9 mouse cellular contexts compared by ENCODE assay signal in genomic region chr11:96872441-96873379, GRCm38 (mm10). TPM values are rescaled to one million over a fixed set of nuclear protein-coding genes. Genes with fewer than 3 reads are reported as not detected.
DNase-seq lines count a peak whose midpoint lies in the region; ATAC-seq lines count a peak whose summit lies in the region.
"Had no signal": no experiment of that assay in that cellular context is flagged by ENCODE, and none has a peak within 500 bp of the region (broad histone marks: within the 10 kb centered on the region; RNA-seq: fewer than 3 reads in every experiment).

No protein-coding gene starts in this region.

- WGBS in embryonic facial prominence, embryonic 13.5 days: 6% methylated on average over 24 of the region's 24 CpGs
- WGBS in limb, embryonic 10.5 days: 8% methylated on average over 24 of the region's 24 CpGs

- peak overlapping the region; percentile 81 for H3K27ac ChIP-seq in embryonic facial prominence, embryonic 13.5 days
- peak overlapping the region; percentile 86 for H3K27ac ChIP-seq in limb, embryonic 10.5 days

- no peak for ATAC-seq in embryonic facial prominence, embryonic 13.5 days (ENCODE audit: insufficient number of reproducible peaks, insufficient read depth, low FRiP score, low TSS enrichment, low read depth)
- no peak for ATAC-seq in erythroid progenitor cell, adult 5-6 weeks (replicated peaks; ENCODE audit: low FRiP score, poor library complexity, severe bottlenecking)

- H3K4me1 ChIP-seq in embryonic facial prominence, embryonic 13.5 days: peaks cover 46% of the 10 kb centered on the region
- peaks cover 52% of the 10 kb centered on the region for H3K4me1 ChIP-seq in limb, embryonic 10.5 days

- H3K9me3 ChIP-seq in embryonic facial prominence, embryonic 13.5 days: no peaks in the 10 kb centered on the region
- H3K9me3 ChIP-seq in limb, embryonic 10.5 days (replicated peaks): no peaks in the 10 kb centered on the region

- no peaks in the 10 kb centered on the region for H3K36me3 ChIP-seq in embryonic facial prominence, embryonic 13.5 days
- H3K36me3 ChIP-seq in limb, embryonic 10.5 days: no peaks in the 10 kb centered on the region

- peak overlapping the region; percentile 47 for H3K4me2 ChIP-seq in embryonic facial prominence, embryonic 13.5 days

- intact Hi-C loops in left cerebral cortex, postnatal 14 days (cut with DNase I): loop anchor here (5.0 kb wide), 1 partner anchor 90 kb away; no protein-coding TSS in a partner anchor

- H3K4me3 ChIP-seq in embryonic facial prominence, embryonic 13.5 days: 0 out of 2 replicates have a peak overlapping the region, but pooled peaks have one; percentile 4
- peak overlapping the region; percentile 30 for H3K4me3 ChIP-seq in limb, embryonic 10.5 days

- peak; percentile 41 to 54 for DNase-seq in left cerebral cortex, postnatal 14 days (ENCODE audit: low spot score in 2 of 2)
- DNase-seq in left cerebral cortex, adult 18-20 months (ENCODE audit: low spot score in 2 of 2): no peak
- peak; percentile 63 for DNase-seq in limb, embryonic 10.5 days (ENCODE audit: low spot score)
- DNase-seq in retina, embryonic 14.5 days (ENCODE audit: low spot score): peak; percentile 75
- DNase-seq in spleen, postnatal 36 days (ENCODE audit: low spot score in 2 of 2): no peak
- no peak for DNase-seq in adrenal gland, adult 18-20 months (ENCODE audit: low spot score in 2 of 2)

- H3K27me3 ChIP-seq in embryonic facial prominence, embryonic 13.5 days: peaks cover 5% of the 10 kb centered on the region
- peaks cover 20% of the 10 kb centered on the region; the same call in 1 of the 2 replicates for H3K27me3 ChIP-seq in limb, embryonic 10.5 days (ENCODE audit: low read depth, poor library complexity, severe bottlenecking)

- H3K9ac ChIP-seq in embryonic facial prominence, embryonic 13.5 days: peak overlapping the region; percentile 62

RNA-seq across cellular contexts. Expression of gene Copz2, which starts 23.0 kb away (rescaled TPM):
- 1 to 10 TPM; 2.7 to 3.2 TPM for total RNA-seq in left cerebral cortex, postnatal 14 days (2021)
- total RNA-seq in left cerebral cortex, adult 18-20 months (2021): 1 to 10 TPM; 5.9 to 6.3 TPM
- polyA plus RNA-seq in embryonic facial prominence, embryonic 13.5 days (2015; fragmentation: Nextera tagmentation; extraction: Ambion mirVana): 123 and 125 TPM in 2 replicates
- polyA plus RNA-seq in limb, embryonic 10.5 days (2016; fragmentation: Nextera tagmentation; extraction: Ambion mirVana): 25.9 and 39.9 TPM in 2 replicates
- total RNA-seq in adrenal gland, adult 18-20 months (2021): 10 to 100 TPM; 56.5 to 60.6 TPM
- total RNA-seq in erythroid progenitor cell, adult 5-6 weeks (2015; ENCODE audit: low replicate concordance): not detected in 2 replicates
- not detected in 2 replicates for total RNA-seq in erythroid progenitor cell, adult 5-6 weeks (2017; ENCODE audit: low replicate concordance)

RNA-seq across cellular contexts. Expression of gene Nfe2l1, which starts 42.9 kb away (rescaled TPM):
- total RNA-seq in left cerebral cortex, postnatal 14 days (2021): 100 to 1,000 TPM; 205 to 209 TPM
- total RNA-seq in left cerebral cortex, adult 18-20 months (2021): 100 to 1,000 TPM; 292 to 305 TPM
- 61.7 and 66.5 TPM in 2 replicates for polyA plus RNA-seq in embryonic facial prominence, embryonic 13.5 days (2015; fragmentation: Nextera tagmentation; extraction: Ambion mirVana)
- 60.0 and 69.3 TPM in 2 replicates for polyA plus RNA-seq in limb, embryonic 10.5 days (2016; fragmentation: Nextera tagmentation; extraction: Ambion mirVana)
- 100 to 1,000 TPM; 458 to 704 TPM for total RNA-seq in adrenal gland, adult 18-20 months (2021)
- total RNA-seq in erythroid progenitor cell, adult 5-6 weeks (2015; ENCODE audit: low replicate concordance): 34.4 and 34.6 TPM in 2 replicates
- total RNA-seq in erythroid progenitor cell, adult 5-6 weeks (2017; ENCODE audit: low replicate concordance): 34.8 and 37.4 TPM in 2 replicates

RNA-seq across cellular contexts. Expression of gene Cdk5rap3, which starts 43.6 kb away (rescaled TPM):
- total RNA-seq in left cerebral cortex, postnatal 14 days (2021): 10 to 100 TPM; 38.9 to 39.9 TPM
- total RNA-seq in left cerebral cortex, adult 18-20 months (2021): 10 to 100 TPM; 27.5 to 31.8 TPM
- polyA plus RNA-seq in embryonic facial prominence, embryonic 13.5 days (2015; fragmentation: Nextera tagmentation; extraction: Ambion mirVana): 89.4 and 94.8 TPM in 2 replicates
- polyA plus RNA-seq in limb, embryonic 10.5 days (2016; fragmentation: Nextera tagmentation; extraction: Ambion mirVana): 85.3 and 90.0 TPM in 2 replicates
- total RNA-seq in adrenal gland, adult 18-20 months (2021): 10 to 100 TPM; 44.6 to 45.4 TPM
- total RNA-seq in erythroid progenitor cell, adult 5-6 weeks (2015; ENCODE audit: low replicate concordance): 7.9 and 9.6 TPM in 2 replicates
- total RNA-seq in erythroid progenitor cell, adult 5-6 weeks (2017; ENCODE audit: low replicate concordance): 21.6 and 25.2 TPM in 2 replicates

RNA-seq across cellular contexts. Expression of gene Prr15l, which starts 55.2 kb away (rescaled TPM):
- total RNA-seq in left cerebral cortex, postnatal 14 days (2021): not detected
- total RNA-seq in left cerebral cortex, adult 18-20 months (2021): not detected
- polyA plus RNA-seq in embryonic facial prominence, embryonic 13.5 days (2015; fragmentation: Nextera tagmentation; extraction: Ambion mirVana): 2.4 and 3.4 TPM in 2 replicates
- 0.58 and 0.71 TPM in 2 replicates for polyA plus RNA-seq in limb, embryonic 10.5 days (2016; fragmentation: Nextera tagmentation; extraction: Ambion mirVana)
- under 1 TPM; 0.23 to 0.90 TPM for total RNA-seq in adrenal gland, adult 18-20 months (2021)
- total RNA-seq in erythroid progenitor cell, adult 5-6 weeks (2015; ENCODE audit: low replicate concordance): not detected in 2 replicates
- 0.26 TPM in 1 of 2 replicates, not detected in the other for total RNA-seq in erythroid progenitor cell, adult 5-6 weeks (2017; ENCODE audit: low replicate concordance)
- total RNA-seq: left cerebral cortex, postnatal 25 days had no signal

Comparison
In these comparisons a context has a peak if more than half of its experiments do, and no peak if none do; other contexts are left out.
1. DNase-seq: peak in left cerebral cortex, postnatal 14 days (2 of 2), limb, embryonic 10.5 days (single experiment) and retina, embryonic 14.5 days (single experiment); none in left cerebral cortex, adult 18-20 months (0 of 2), spleen, postnatal 36 days (0 of 2) and adrenal gland, adult 18-20 months (0 of 2).
2. RNA of gene Copz2, which starts 23.0 kb away (total RNA-seq): 56.5 to 60.6 TPM in adrenal gland, adult 18-20 months; 5.9 to 6.3 TPM in left cerebral cortex, adult 18-20 months, 2.7 to 3.2 TPM in left cerebral cortex, postnatal 14 days and not detected in erythroid progenitor cell, adult 5-6 weeks; every median in the first group is over 4 times any median in the second.
3. RNA of gene Nfe2l1, which starts 42.9 kb away (total RNA-seq): 458 to 704 TPM in adrenal gland, adult 18-20 months, 292 to 305 TPM in left cerebral cortex, adult 18-20 months and 205 to 209 TPM in left cerebral cortex, postnatal 14 days; 34.4 to 37.4 TPM in erythroid progenitor cell, adult 5-6 weeks; every median in the first group is over 4 times any median in the second.